Mouse (Mus musculus): ENCODE measurements around the gene Card10. TPM values are rescaled to one million over a fixed set of nuclear protein-coding genes. Genes with fewer than 3 reads are reported as not detected.
A peak's percentile ranks its signal among the peaks of the same experiment; 100 is the strongest.

Gene Card10
- polyA plus RNA-seq, 1 experiment from 2014 or later = 3.4 TPM

- Histone ChIP-seq H3K9me3 (no peaks in the 10 kb centered on the region), H3K27me3 (replicated peaks) (peaks cover 28% of the 10 kb centered on the region), H3K4me2 (replicated peaks) (peak overlapping the region; percentile 83), H3K9ac (no peak overlapping the region), H3K27ac (no peak overlapping the region), H3K4me3 (peak overlapping the region; percentile 47), H3K36me3 (no peaks in the 10 kb centered on the region), H3K4me1 (peaks cover 49% of the 10 kb centered on the region)
- 40% methylated on average over 21 of the region's 21 CpGs for WGBS
- ATAC-seq (ENCODE audit: low FRiP score, low read depth) = no peak
These were observed 41.0 kb upstream of the Card10 start for GRCm38 (mm10) chr15:78843581-78844469.

GRCm38 (mm10) chr15:78842371-78843163, 39.7 kb upstream of the Card10 start, which contains the start of gene Cdc42ep1:
Cdc42ep1 (plus strand) TSS chr15:78842624.
- H3K36me3 ChIP-seq = no peaks in the 10 kb centered on the region
- H3K4me2 ChIP-seq (replicated peaks) = peak within 1 kb of the TSS; percentile 83
- no peak for ATAC-seq (ENCODE audit: low FRiP score, low read depth)
- no peak within 1 kb of the TSS; the same call in 1 of the 2 replicates for H3K27ac ChIP-seq
- peak within 1 kb of the TSS; percentile 65 for H3K9ac ChIP-seq
- peak within 1 kb of the TSS; percentile 47 for H3K4me3 ChIP-seq
- H3K4me1 ChIP-seq = peaks cover 52% of the 10 kb centered on the region
- H3K27me3 ChIP-seq (replicated peaks) = peaks cover 28% of the 10 kb centered on the region
- WGBS = 1% methylated on average over 86 of the region's 86 CpGs
- no peaks in the 10 kb centered on the region for H3K9me3 ChIP-seq

GRCm38 (mm10) chr15:78841161-78841790, 38.4 kb upstream of the Card10 start:
- 42% methylated on average over 6 of the region's 6 CpGs for WGBS
- ATAC-seq (ENCODE audit: low FRiP score, low read depth) = no peak
- Histone ChIP-seq H3K4me1 (peaks cover 52% of the 10 kb centered on the region), H3K27me3 (replicated peaks) (peaks cover 24% of the 10 kb centered on the region), H3K36me3 (no peaks in the 10 kb centered on the region), H3K9me3 (no peaks in the 10 kb centered on the region), H3K4me3 (no peak overlapping the region), H3K27ac (no peak overlapping the region), H3K4me2 (replicated peaks) (0 out of 2 replicates have a peak overlapping the region, but pooled peaks have one; percentile 9), H3K9ac (no peak overlapping the region)

- Histone ChIP-seq H3K9ac (no peak overlapping the region), H3K27me3 (replicated peaks) (peaks cover 24% of the 10 kb centered on the region), H3K4me1 (peaks cover 56% of the 10 kb centered on the region), H3K27ac (no peak overlapping the region), H3K4me3 (no peak overlapping the region), H3K36me3 (no peaks in the 10 kb centered on the region), H3K9me3 (no peaks in the 10 kb centered on the region), H3K4me2 (replicated peaks) (0 out of 2 replicates have a peak overlapping the region, but pooled peaks have one; percentile 9)
- ATAC-seq (ENCODE audit: low FRiP score, low read depth) = no peak
- 41% methylated on average over 11 of the region's 11 CpGs for WGBS
These were observed 37.9 kb upstream of the Card10 start for GRCm38 (mm10) chr15:78840751-78841150.

- Histone ChIP-seq H3K4me1 (peaks cover 56% of the 10 kb centered on the region), H3K36me3 (no peaks in the 10 kb centered on the region), H3K27ac (no peak overlapping the region), H3K9ac (no peak overlapping the region), H3K4me2 (replicated peaks) (no peak overlapping the region; the same call in 1 of the 2 replicates), H3K9me3 (no peaks in the 10 kb centered on the region), H3K27me3 (replicated peaks) (peaks cover 24% of the 10 kb centered on the region), H3K4me3 (no peak overlapping the region)
- no peak for ATAC-seq (ENCODE audit: low FRiP score, low read depth)
- 39% methylated on average over 3 of the region's 3 CpGs for WGBS
These were observed 37.4 kb upstream of the Card10 start for GRCm38 (mm10) chr15:78840241-78840640.

- peaks cover 53% of the 10 kb centered on the region for H3K4me1 ChIP-seq
- peaks cover 24% of the 10 kb centered on the region for H3K27me3 ChIP-seq (replicated peaks)
- no peaks in the 10 kb centered on the region for H3K9me3 ChIP-seq
- no peak overlapping the region for H3K4me3 ChIP-seq
- peak overlapping the region; percentile 57; the same call in 1 of the 2 replicates for H3K27ac ChIP-seq
- H3K36me3 ChIP-seq = no peaks in the 10 kb centered on the region
- peak overlapping the region; percentile 34 for H3K4me2 ChIP-seq (replicated peaks)
- H3K9ac ChIP-seq = no peak overlapping the region
- WGBS = 0% methylated on average over 2 of the region's 2 CpGs
- peak; percentile 51; the same call in 1 of the 2 replicates for ATAC-seq (ENCODE audit: low FRiP score, low read depth)
These were observed 36.9 kb upstream of the Card10 start for GRCm38 (mm10) chr15:78839744-78840143.

- H3K27ac ChIP-seq = no peak overlapping the region
- no peak for ATAC-seq (ENCODE audit: low FRiP score, low read depth)
- H3K4me3 ChIP-seq = no peak overlapping the region
- H3K4me2 ChIP-seq (replicated peaks) = no peak overlapping the region
- no peaks in the 10 kb centered on the region; the same call in 1 of the 2 replicates for H3K27me3 ChIP-seq (replicated peaks)
- WGBS = 35% methylated on average over 8 of the region's 8 CpGs
- H3K4me1 ChIP-seq = peaks cover 56% of the 10 kb centered on the region
- H3K9ac ChIP-seq = no peak overlapping the region
- H3K9me3 ChIP-seq = no peaks in the 10 kb centered on the region
- no peaks in the 10 kb centered on the region for H3K36me3 ChIP-seq
These were observed 33.3 kb upstream of the Card10 start for GRCm38 (mm10) chr15:78836086-78836621.

GRCm38 (mm10) chr15:78835200-78836085, 32.6 kb upstream of the Card10 start:
- 0 out of 2 replicates have a peak overlapping the region, but pooled peaks have one; percentile 15 for H3K27ac ChIP-seq
- H3K9me3 ChIP-seq = no peaks in the 10 kb centered on the region
- no peak overlapping the region for H3K4me2 ChIP-seq (replicated peaks)
- 10% methylated on average over 11 of the region's 12 CpGs for WGBS
- H3K27me3 ChIP-seq (replicated peaks) = no peaks in the 10 kb centered on the region
- no peak for ATAC-seq (ENCODE audit: low FRiP score, low read depth)
- 0 out of 2 replicates have a peak overlapping the region, but pooled peaks have one; percentile 3 for H3K9ac ChIP-seq
- H3K4me1 ChIP-seq = peaks cover 48% of the 10 kb centered on the region
- no peak overlapping the region for H3K4me3 ChIP-seq
- no peaks in the 10 kb centered on the region for H3K36me3 ChIP-seq

- Histone ChIP-seq H3K9ac (no peak overlapping the region), H3K27ac (no peak overlapping the region), H3K36me3 (no peaks in the 10 kb centered on the region), H3K27me3 (replicated peaks) (no peaks in the 10 kb centered on the region), H3K4me1 (peaks cover 38% of the 10 kb centered on the region), H3K9me3 (no peaks in the 10 kb centered on the region), H3K4me2 (replicated peaks) (no peak overlapping the region), H3K4me3 (no peak overlapping the region)
- WGBS = 39% methylated on average over 10 of the region's 10 CpGs
- no peak for ATAC-seq (ENCODE audit: low FRiP score, low read depth)
These were observed 31.6 kb upstream of the Card10 start for GRCm38 (mm10) chr15:78834233-78835005.

- no peak overlapping the region for H3K27ac ChIP-seq
- no peak for ATAC-seq (ENCODE audit: low FRiP score, low read depth)
- no peak overlapping the region for H3K9ac ChIP-seq
- H3K4me3 ChIP-seq = no peak overlapping the region
- no peaks in the 10 kb centered on the region for H3K27me3 ChIP-seq (replicated peaks)
- peaks cover 30% of the 10 kb centered on the region for H3K4me1 ChIP-seq
- 93% methylated on average over 3 of the region's 3 CpGs for WGBS
- no peak overlapping the region for H3K4me2 ChIP-seq (replicated peaks)
- H3K9me3 ChIP-seq = no peaks in the 10 kb centered on the region
- H3K36me3 ChIP-seq = no peaks in the 10 kb centered on the region
These were observed 30.7 kb upstream of the Card10 start for GRCm38 (mm10) chr15:78833582-78833981.

All from neural tube, embryonic 12.5 days (tissue).